Mouse (Mus musculus) hindbrain, postnatal 0 days (tissue): Measurements from ENCODE around the gene Agtpbp1. TPM values are rescaled to one million over a fixed set of nuclear protein-coding genes. Genes with fewer than 3 reads are reported as not detected.

ENCODE experiments used
- ATAC-seq: fragments of 200-750 bp; cut with Nextera tagmentation; 2 replicates; pipeline ENCODE4 v1.8.0; 2017; ENCODE audit warnings: mild to moderate bottlenecking, moderate TSS enrichment, moderate library complexity
- DNase-seq: peaks from one replicate; pipeline ENCODE4 v3.0.0-alpha.2; 2015; ENCODE audit warnings: low spot score
- H3K27ac ChIP-seq: fragments of 300-500 bp; sonication (generic); 2 replicates; pipeline ENCODE4 v1.5.1; 2014; ENCODE audit warnings: mild to moderate bottlenecking
- H3K27me3 ChIP-seq: fragments of 300-500 bp; sonication (generic); 2 replicates; pipeline ENCODE4 v1.6.1; 2014; ENCODE audit warnings: low read length, mixed read lengths; ENCODE audit not compliant: insufficient read depth
- H3K36me3 ChIP-seq: fragments of 300-500 bp; sonication (generic); 2 replicates; pipeline ENCODE4 v1.6.1; 2014; ENCODE audit warnings: low read length, mixed read lengths; ENCODE audit not compliant: insufficient read depth
- H3K4me1 ChIP-seq: fragments of 300-500 bp; sonication (generic); 2 replicates; pipeline ENCODE4 v1.6.1; 2014; ENCODE audit warnings: antibody characterized with exemption, low read length, mixed read lengths; ENCODE audit not compliant: insufficient read depth
- H3K4me2 ChIP-seq: fragments of 300-500 bp; sonication (generic); 2 replicates; pipeline ENCODE4 v1.6.1; 2014; ENCODE audit warnings: low read depth, mild to moderate bottlenecking, low read length, moderate library complexity, mixed read lengths
- H3K4me3 ChIP-seq: fragments of 300-500 bp; sonication (generic); 2 replicates; pipeline ENCODE4 v1.5.1; 2014; ENCODE audit warnings: low read length
- H3K9ac ChIP-seq: fragments of 300-500 bp; sonication (generic); replicated peaks from 2 replicates; pipeline ENCODE4 v1.6.1; 2014; ENCODE audit warnings: mild to moderate bottlenecking, low read length, moderate library complexity, mixed read lengths
- H3K9me3 ChIP-seq: fragments of 300-500 bp; sonication (generic); 2 replicates; pipeline ENCODE4 v1.6.1; 2016; ENCODE audit warnings: low read length, mixed read lengths
- CTCF ChIP-seq: IDR thresholded peaks from 2 replicates; pipeline ENCODE4 v1.5.1; 2016; ENCODE audit warnings: antibody characterized with exemption, control low read depth, low read depth
- WGBS: fragments of 180-500 bp; shearing (Covaris S2); extraction: QIAGEN DNeasy Blood & Tissue Kit; methylation state at CpG from one replicate; pipeline ENCODE4 v1.1.7; 2014; 5-methylcytosine and 5-hydroxymethylcytosine counted together
- polyA plus RNA-seq: library from polyadenylated mRNA; unstranded; fragments of >200 nt; fragmentation: Nextera tagmentation; extraction: Ambion mirVana; gene quantifications from 2 replicates; pipeline ENCODE4 v1.2.1, GENCODE M21; 2015
- total RNA-seq: library from RNA; depleted of rRNA; stranded (reverse); fragments of >200 nt; gene quantifications from 2 replicates; pipeline ENCODE4 v1.2.3, GENCODE M21; 2014

The Agtpbp1 gene
- total and polyA plus RNA-seq, 2 experiments from 2014 or later: 65.6 to 128 TPM

GRCm38 (mm10) chr13:59585648-59586005 lies 600 bp upstream of the Agtpbp1 start:
- Histone ChIP-seq H3K9me3 (no peaks in the 10 kb centered on the region), H3K27me3 (no peaks in the 10 kb centered on the region), H3K9ac (peak overlapping the region; percentile 90), H3K4me2 (peak overlapping the region; percentile 80), H3K4me3 (peak overlapping the region; percentile 89), H3K4me1 (peaks cover 15% of the 10 kb centered on the region; the same call in 1 of the 2 replicates), H3K36me3 (peaks cover 17% of the 10 kb centered on the region; the same call in 1 of the 2 replicates), H3K27ac (peak overlapping the region; percentile 88)
- TF ChIP-seq CTCF: no peak
- DNase-seq (no peak), ATAC-seq (no peak; the same call in 1 of the 2 replicates)
- WGBS: 0% methylated on average over 28 of the region's 28 CpGs

- H3K4me2 ChIP-seq: peak overlapping the region; percentile 96
- no peaks in the 10 kb centered on the region for H3K27me3 ChIP-seq
- H3K36me3 ChIP-seq: peaks cover 7% of the 10 kb centered on the region; the same call in 1 of the 2 replicates
- TF ChIP-seq CTCF: peak; percentile 66
- DNase-seq: peak; percentile 63
- H3K4me3 ChIP-seq: peak overlapping the region; percentile 89
- 5% methylated on average over 9 of the region's 9 CpGs for WGBS
- H3K27ac ChIP-seq: peak overlapping the region; percentile 80
- ATAC-seq: peak; percentile 39
- H3K9me3 ChIP-seq: no peaks in the 10 kb centered on the region
- H3K9ac ChIP-seq: peak overlapping the region; percentile 67
- peaks cover 15% of the 10 kb centered on the region; the same call in 1 of the 2 replicates for H3K4me1 ChIP-seq
Measured at GRCm38 (mm10) chr13:59584481-59584880, 546 bp downstream of the Agtpbp1 start.

GRCm38 (mm10) chr13:59580954-59581353 lies 4.1 kb downstream of the Agtpbp1 start:
- Histone ChIP-seq H3K9me3 (no peaks in the 10 kb centered on the region), H3K4me1 (no peaks in the 10 kb centered on the region), H3K27ac (no peak overlapping the region), H3K27me3 (no peaks in the 10 kb centered on the region), H3K9ac (no peak overlapping the region), H3K4me2 (no peak overlapping the region), H3K4me3 (no peak overlapping the region), H3K36me3 (no peaks in the 10 kb centered on the region)
- ATAC-seq (no peak), DNase-seq (no peak)
- TF ChIP-seq CTCF: no peak; the same call in 1 of the 2 replicates
- WGBS: 94% methylated on average over 4 of the region's 4 CpGs

GRCm38 (mm10) chr13:59572549-59572948 lies 12.5 kb downstream of the Agtpbp1 start:
- no peak for DNase-seq
- WGBS: 69% methylated on average over 2 of the region's 2 CpGs

GRCm38 (mm10) chr13:59571107-59571506 lies 13.9 kb downstream of the Agtpbp1 start:
- 88% methylated on average over 6 of the region's 6 CpGs for WGBS
- H3K4me1 ChIP-seq: no peaks in the 10 kb centered on the region

More at GRCm38 (mm10) chr13:59572549-59572948, 12.5 kb downstream of the Agtpbp1 start:
- Histone ChIP-seq H3K4me3 (no peak overlapping the region), H3K27ac (no peak overlapping the region), H3K9ac (no peak overlapping the region), H3K36me3 (no peaks in the 10 kb centered on the region), H3K27me3 (no peaks in the 10 kb centered on the region), H3K9me3 (no peaks in the 10 kb centered on the region), H3K4me1 (no peaks in the 10 kb centered on the region), H3K4me2 (no peak overlapping the region)
- ATAC-seq: no peak
- no peak for TF ChIP-seq CTCF

GRCm38 (mm10) chr13:59565945-59566520 lies 19.0 kb downstream of the Agtpbp1 start:
- ATAC-seq: peak; percentile 62; the same call in 1 of the 2 replicates
- 56% methylated on average over 9 of the region's 9 CpGs for WGBS
- no peaks in the 10 kb centered on the region for H3K27me3 ChIP-seq
- H3K9me3 ChIP-seq: no peaks in the 10 kb centered on the region
- DNase-seq: peak; percentile 35
- H3K9ac ChIP-seq: no peak overlapping the region
- no peaks in the 10 kb centered on the region for H3K36me3 ChIP-seq
- no peak overlapping the region for H3K4me3 ChIP-seq
- H3K4me1 ChIP-seq: no peaks in the 10 kb centered on the region
- no peak for TF ChIP-seq CTCF
- H3K27ac ChIP-seq: no peak overlapping the region
- H3K4me2 ChIP-seq: peak overlapping the region; percentile 5; the same call in 1 of the 2 replicates

More at GRCm38 (mm10) chr13:59571107-59571506, 13.9 kb downstream of the Agtpbp1 start:
- no peaks in the 10 kb centered on the region for H3K36me3 ChIP-seq
- H3K4me3 ChIP-seq: no peak overlapping the region
- no peak for DNase-seq
- no peak overlapping the region for H3K9ac ChIP-seq
- TF ChIP-seq CTCF: no peak
- no peaks in the 10 kb centered on the region for H3K27me3 ChIP-seq
- no peak overlapping the region for H3K27ac ChIP-seq
- no peak for ATAC-seq
- no peaks in the 10 kb centered on the region for H3K9me3 ChIP-seq
- no peak overlapping the region for H3K4me2 ChIP-seq

GRCm38 (mm10) chr13:59564923-59565322 lies 20.1 kb downstream of the Agtpbp1 start:
- no peaks in the 10 kb centered on the region for H3K27me3 ChIP-seq
- no peak for TF ChIP-seq CTCF
- H3K4me2 ChIP-seq: no peak overlapping the region
- no peak overlapping the region for H3K27ac ChIP-seq
- no peak overlapping the region for H3K4me3 ChIP-seq
- no peaks in the 10 kb centered on the region for H3K36me3 ChIP-seq
- H3K4me1 ChIP-seq: no peaks in the 10 kb centered on the region
- 85% methylated on average over 10 of the region's 10 CpGs for WGBS
- ATAC-seq: no peak
- H3K9me3 ChIP-seq: no peaks in the 10 kb centered on the region
- DNase-seq: no peak
- no peak overlapping the region for H3K9ac ChIP-seq
